Mouse (Mus musculus): ENCODE measurements around the gene Ppargc1a.

DNA sequence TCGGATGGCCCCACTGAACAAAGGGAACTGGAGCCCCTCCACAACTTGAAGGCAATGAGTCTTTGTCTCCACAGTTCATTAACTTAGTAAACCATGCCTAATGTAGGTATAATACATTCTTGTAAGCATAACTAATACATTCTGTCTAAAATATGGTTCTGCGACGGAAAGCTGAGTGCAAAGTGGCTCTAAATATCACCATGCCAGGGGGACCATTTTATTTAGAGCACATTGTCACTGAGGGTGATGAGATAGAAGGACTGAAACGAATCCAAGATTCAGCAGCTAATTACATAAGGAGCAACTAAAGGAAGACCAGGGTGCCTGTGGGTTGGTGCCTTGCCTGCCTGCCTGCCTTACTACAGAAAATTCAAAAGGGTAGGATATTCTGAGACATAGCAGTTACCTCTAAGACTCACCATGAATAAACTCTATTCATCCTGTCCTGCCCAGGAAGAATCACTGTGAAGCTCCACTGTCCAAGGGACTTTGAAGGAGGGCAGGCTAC lies 92.4 kb downstream of the Ppargc1a start:
- TF ChIP-seq CTCF (conservative IDR thresholded peaks at IDR 0.05; ENCODE audit: insufficient read depth, insufficient read length, low read depth, low read length) (no peak), POLR2A (IDR thresholded peaks at IDR 0.05; ENCODE audit: low read depth, low read length) (no peak)

Data from kidney, adult 2 months (tissue).